Mouse (Mus musculus): ENCODE data around the gene Dnttip1.
A peak's percentile ranks its signal among the peaks of the same experiment; 100 is the strongest.

Dnttip1 gene

GRCm38 (mm10) chr2:164754105-164754504 is 8.3 kb downstream of the Dnttip1 start:
- no peak for DNase-seq (ENCODE audit: low spot score in 2 of 2)

GRCm38 (mm10) chr2:164754800-164755199 is 9.0 kb downstream of the Dnttip1 start:
- DNase-seq (ENCODE audit: low spot score in 2 of 2): no peak

GRCm38 (mm10) chr2:164757841-164758240 is 12.1 kb downstream of the Dnttip1 start:
- no peak for DNase-seq (ENCODE audit: low spot score in 2 of 2)

- no peak for DNase-seq (ENCODE audit: low spot score in 2 of 2)
Measured at GRCm38 (mm10) chr2:164758692-164759091, 12.9 kb downstream of the Dnttip1 start.

- no peak for DNase-seq (ENCODE audit: low spot score in 2 of 2)
Measured at GRCm38 (mm10) chr2:164760059-164760833, 14.5 kb downstream of the Dnttip1 start.

- DNase-seq (ENCODE audit: low spot score in 2 of 2): no peak
Measured at GRCm38 (mm10) chr2:164761502-164761901, 15.7 kb downstream of the Dnttip1 start.

GRCm38 (mm10) chr2:164761971-164762370 is 16.2 kb downstream of the Dnttip1 start:
- no peak for DNase-seq (ENCODE audit: low spot score in 2 of 2)

- no peak for DNase-seq (ENCODE audit: low spot score in 2 of 2)
Measured at GRCm38 (mm10) chr2:164762593-164762992, 16.8 kb downstream of the Dnttip1 start.

- DNase-seq (ENCODE audit: low spot score in 2 of 2): no peak
Measured at GRCm38 (mm10) chr2:164765841-164766240, 20.1 kb downstream of the Dnttip1 start.

GRCm38 (mm10) chr2:164767812-164768540 is 22.2 kb downstream of the Dnttip1 start:
- no peak for DNase-seq (ENCODE audit: low spot score in 2 of 2)

GRCm38 (mm10) chr2:164769258-164770037 is 23.7 kb downstream of the Dnttip1 start, which contains the start of gene Ube2c:
Ube2c (plus strand) TSS chr2:164769898.
- DNase-seq (ENCODE audit: low spot score in 2 of 2): peak; percentile 99

- no peak for DNase-seq (ENCODE audit: low spot score in 2 of 2)
Measured at GRCm38 (mm10) chr2:164770279-164770678, 24.5 kb downstream of the Dnttip1 start.

- no peak for DNase-seq (ENCODE audit: low spot score in 2 of 2)
Measured at GRCm38 (mm10) chr2:164771123-164771522, 25.3 kb downstream of the Dnttip1 start.

GRCm38 (mm10) chr2:164773229-164773988 is 27.6 kb downstream of the Dnttip1 start:
- DNase-seq (ENCODE audit: low spot score in 2 of 2): no peak

GRCm38 (mm10) chr2:164773989-164774364 is 28.2 kb downstream of the Dnttip1 start:
- no peak for DNase-seq (ENCODE audit: low spot score in 2 of 2)

GRCm38 (mm10) chr2:164776130-164776529 is 30.3 kb downstream of the Dnttip1 start:
- no peak for DNase-seq (ENCODE audit: low spot score in 2 of 2)

GRCm38 (mm10) chr2:164776801-164777200 is 31.0 kb downstream of the Dnttip1 start:
- DNase-seq (ENCODE audit: low spot score in 2 of 2): no peak

GRCm38 (mm10) chr2:164777246-164778014 is 31.6 kb downstream of the Dnttip1 start:
- DNase-seq (ENCODE audit: low spot score in 2 of 2): no peak

- no peak for DNase-seq (ENCODE audit: low spot score in 2 of 2)
Measured at GRCm38 (mm10) chr2:164778015-164778287, 32.2 kb downstream of the Dnttip1 start.

- DNase-seq (ENCODE audit: low spot score in 2 of 2): no peak
Measured at GRCm38 (mm10) chr2:164778809-164779208, 33.0 kb downstream of the Dnttip1 start.
